Mouse (Mus musculus) lung, postnatal 0 days (tissue): ENCODE data around the gene Prdm16. TPM values are rescaled to one million over a fixed set of nuclear protein-coding genes. Genes with fewer than 3 reads are reported as not detected.

Experiments used
- ATAC-seq: fragments of 200-750 bp; cut with Nextera tagmentation; 2 replicates; pipeline ENCODE4 v1.8.0; 2017; ENCODE audit warnings: moderate library complexity
- DNase-seq: peaks from one replicate; pipeline ENCODE4 v3.0.0-alpha.2; 2016; ENCODE audit warnings: low spot score
- H3K27ac ChIP-seq: fragments of 300-500 bp; sonication (generic); 2 replicates; pipeline ENCODE4 v1.5.1; 2014; ENCODE audit warnings: antibody characterized with exemption, mild to moderate bottlenecking, low read length, mixed read lengths
- H3K27me3 ChIP-seq: fragments of 300-500 bp; sonication (generic); replicated peaks from 2 replicates; pipeline ENCODE4 v1.6.1; 2014; ENCODE audit warnings: low read length, mixed read lengths; ENCODE audit not compliant: insufficient read depth
- H3K36me3 ChIP-seq: fragments of 300-500 bp; sonication (generic); 2 replicates; pipeline ENCODE4 v1.6.1; 2014; ENCODE audit warnings: low read length, mixed read lengths; ENCODE audit not compliant: insufficient read depth
- H3K4me1 ChIP-seq: fragments of 300-500 bp; sonication (generic); 2 replicates; pipeline ENCODE4 v1.6.1; 2014; ENCODE audit warnings: antibody characterized with exemption, low read depth, low read length, mixed read lengths; ENCODE audit not compliant: insufficient read depth
- H3K4me2 ChIP-seq: fragments of 300-500 bp; sonication (generic); replicated peaks from 2 replicates; pipeline ENCODE4 v1.6.1; 2014; ENCODE audit warnings: low read depth, mild to moderate bottlenecking, low read length, moderate library complexity, mixed read lengths
- H3K4me3 ChIP-seq: fragments of 300-500 bp; sonication (generic); 2 replicates; pipeline ENCODE4 v1.5.1; 2014; ENCODE audit warnings: low read depth, low read length
- H3K9ac ChIP-seq: fragments of 300-500 bp; sonication (generic); replicated peaks from 2 replicates; pipeline ENCODE4 v1.6.1; 2014; ENCODE audit warnings: low read depth, mild to moderate bottlenecking
- H3K9me3 ChIP-seq: fragments of 300-500 bp; sonication (generic); 2 replicates; pipeline ENCODE4 v1.6.1; 2016; ENCODE audit warnings: low read length, mixed read lengths
- CTCF ChIP-seq: IDR thresholded peaks from 2 replicates; pipeline ENCODE4 v1.5.1; 2016; ENCODE audit warnings: antibody characterized with exemption, mild to moderate bottlenecking
- EP300 ChIP-seq: IDR thresholded peaks from 2 replicates; pipeline ENCODE4 v1.6.1; 2016; ENCODE audit warnings: antibody characterized with exemption, mild to moderate bottlenecking, control low read depth
- WGBS: fragments of 180-500 bp; shearing (Covaris S2); extraction: QIAGEN DNeasy Blood & Tissue Kit; methylation state at CpG from one replicate; pipeline ENCODE4 v1.1.7; 2014; 5-methylcytosine and 5-hydroxymethylcytosine counted together
- polyA plus RNA-seq: library from polyadenylated mRNA; unstranded; fragments of >200 nt; fragmentation: Nextera tagmentation; extraction: Ambion mirVana; gene quantifications from 2 replicates; pipeline ENCODE4 v1.2.1, GENCODE M21; 2015

Prdm16 gene
- polyA plus RNA-seq, 1 experiment from 2014 or later, result 15.2 TPM

- no peaks in the 10 kb centered on the region for H3K4me1 ChIP-seq
- ATAC-seq (no peak), DNase-seq (no peak)
- H3K4me2 ChIP-seq, result no peak overlapping the region
- H3K27ac ChIP-seq, result no peak overlapping the region
- no peaks in the 10 kb centered on the region for H3K36me3 ChIP-seq
- WGBS, result 57% methylated on average over 10 of the region's 10 CpGs
- H3K27me3 ChIP-seq, result no peaks in the 10 kb centered on the region
- TF ChIP-seq CTCF (no peak), EP300 (no peak)
- no peak overlapping the region for H3K4me3 ChIP-seq
- H3K9ac ChIP-seq, result no peak overlapping the region
- no peaks in the 10 kb centered on the region for H3K9me3 ChIP-seq
These were observed 36.7 kb downstream of the Prdm16 start for GRCm38 (mm10) chr4:154599977-154600376.

- no peaks in the 10 kb centered on the region for H3K4me1 ChIP-seq
These were observed 38.3 kb downstream of the Prdm16 start for GRCm38 (mm10) chr4:154598357-154598756.

DNA sequence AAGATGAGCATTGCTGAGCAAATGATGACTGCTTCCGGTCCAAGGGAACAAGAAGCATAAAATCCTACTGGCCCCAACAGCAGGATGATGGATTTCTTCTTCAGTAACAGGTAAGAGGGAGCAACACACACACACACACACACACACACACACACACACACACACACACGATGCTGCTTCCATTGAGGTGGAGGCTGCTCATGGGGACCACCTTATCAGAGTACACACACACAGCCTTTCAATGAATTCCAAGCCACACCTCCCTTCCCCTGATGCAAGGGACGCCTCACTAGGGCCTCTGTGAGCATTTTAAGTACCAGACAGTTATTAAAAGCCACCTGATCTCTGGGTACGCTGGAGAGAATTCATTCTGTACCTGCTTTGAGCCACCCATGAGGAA, 39.9 kb downstream of the Prdm16 start:
- no peaks in the 10 kb centered on the region for H3K9me3 ChIP-seq
- DNase-seq, result no peak
- 43% methylated on average over 4 of the region's 4 CpGs for WGBS

More at GRCm38 (mm10) chr4:154598357-154598756, 38.3 kb downstream of the Prdm16 start:
- no peaks in the 10 kb centered on the region for H3K27me3 ChIP-seq
- no peak for TF ChIP-seq EP300
- TF ChIP-seq CTCF, result no peak
- H3K9ac ChIP-seq, result no peak overlapping the region
- no peak for DNase-seq
- no peak overlapping the region for H3K4me3 ChIP-seq
- no peak for ATAC-seq
- no peaks in the 10 kb centered on the region for H3K36me3 ChIP-seq
- WGBS, result 43% methylated on average over 7 of the region's 7 CpGs
- H3K27ac ChIP-seq, result no peak overlapping the region
- H3K9me3 ChIP-seq, result no peaks in the 10 kb centered on the region
- no peak overlapping the region for H3K4me2 ChIP-seq

GRCm38 (mm10) chr4:154594761-154595556, 41.7 kb downstream of the Prdm16 start:
- H3K4me3 ChIP-seq, result no peak overlapping the region
- no peak overlapping the region for H3K27ac ChIP-seq
- no peak for TF ChIP-seq CTCF
- no peak for TF ChIP-seq EP300
- DNase-seq (no peak), ATAC-seq (no peak)
- H3K9me3 ChIP-seq, result no peaks in the 10 kb centered on the region
- H3K36me3 ChIP-seq, result no peaks in the 10 kb centered on the region
- H3K4me2 ChIP-seq, result no peak overlapping the region
- WGBS, result 26% methylated on average over 20 of the region's 21 CpGs
- H3K9ac ChIP-seq, result no peak overlapping the region
- no peaks in the 10 kb centered on the region for H3K27me3 ChIP-seq
- H3K4me1 ChIP-seq, result no peaks in the 10 kb centered on the region

More for the DNA sequence above, 39.9 kb downstream of the Prdm16 start:
- H3K36me3 ChIP-seq, result no peaks in the 10 kb centered on the region
- H3K4me1 ChIP-seq, result no peaks in the 10 kb centered on the region
- H3K27ac ChIP-seq, result no peak overlapping the region
- no peak for TF ChIP-seq CTCF
- no peak for TF ChIP-seq EP300
- no peak overlapping the region for H3K9ac ChIP-seq
- H3K4me2 ChIP-seq, result no peak overlapping the region
- no peaks in the 10 kb centered on the region for H3K27me3 ChIP-seq
- ATAC-seq, result no peak
- no peak overlapping the region for H3K4me3 ChIP-seq

DNA sequence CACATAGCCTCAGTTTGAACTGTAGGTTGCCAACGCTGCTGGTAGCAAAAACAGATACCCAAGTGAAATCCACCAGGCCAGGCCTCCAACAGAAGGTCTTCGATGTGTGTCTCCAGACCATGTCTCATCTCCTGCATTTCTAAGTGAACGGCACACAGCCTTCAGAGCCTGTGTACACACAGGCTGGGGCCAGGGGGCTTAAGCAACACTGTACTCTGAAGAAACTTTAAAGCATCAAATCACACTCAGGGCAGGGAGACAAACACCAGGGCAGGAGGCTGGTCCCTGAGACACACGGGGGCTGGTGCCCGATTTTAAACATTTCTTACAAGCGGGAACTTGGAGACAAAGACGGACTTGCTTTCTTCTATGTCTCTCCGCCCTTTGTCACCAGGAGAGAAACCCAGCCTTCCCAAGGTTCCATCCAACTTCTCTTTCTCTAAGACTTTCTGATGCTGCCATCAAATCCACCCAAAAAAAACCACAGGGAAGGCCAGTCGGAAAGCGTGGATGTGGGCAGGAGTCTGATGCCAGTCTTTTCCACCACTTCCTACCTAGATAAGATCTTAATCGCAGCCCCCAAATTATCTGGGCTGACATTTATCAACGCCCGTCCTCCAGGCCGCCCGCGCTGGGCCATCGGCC, 42.4 kb downstream of the Prdm16 start:
- Histone ChIP-seq H3K36me3 (no peaks in the 10 kb centered on the region), H3K4me2 (no peak overlapping the region), H3K27ac (no peak overlapping the region), H3K4me3 (no peak overlapping the region), H3K27me3 (no peaks in the 10 kb centered on the region), H3K9ac (no peak overlapping the region), H3K4me1 (no peaks in the 10 kb centered on the region), H3K9me3 (no peaks in the 10 kb centered on the region)
- no peak for ATAC-seq
- 53% methylated on average over 17 of the region's 17 CpGs for WGBS
- DNase-seq, result no peak
- TF ChIP-seq CTCF (no peak), EP300 (no peak)

DNA sequence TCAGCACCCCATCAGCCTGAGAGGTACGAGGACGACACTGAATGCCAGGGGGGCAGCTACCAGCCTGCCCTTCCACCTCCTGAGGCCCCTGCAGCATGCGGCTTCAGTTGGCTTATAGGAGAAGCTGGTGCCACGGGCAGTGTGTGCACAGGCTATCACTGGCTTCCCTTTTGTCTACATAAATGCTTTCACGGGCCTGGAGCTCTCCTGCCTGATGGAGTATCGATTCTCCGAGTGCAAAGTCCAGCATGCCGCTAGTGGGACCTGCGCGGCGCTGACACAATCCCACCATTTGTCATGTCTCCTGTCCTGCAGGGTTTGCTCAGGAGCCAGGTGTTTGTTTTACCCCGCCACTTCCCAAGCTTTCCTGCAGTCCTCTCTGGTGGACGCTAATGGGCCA, 44.1 kb downstream of the Prdm16 start:
- Histone ChIP-seq H3K9ac (no peak overlapping the region), H3K36me3 (no peaks in the 10 kb centered on the region), H3K4me3 (no peak overlapping the region), H3K9me3 (no peaks in the 10 kb centered on the region), H3K4me2 (no peak overlapping the region), H3K4me1 (peaks cover 5% of the 10 kb centered on the region; the same call in 1 of the 2 replicates), H3K27me3 (no peaks in the 10 kb centered on the region), H3K27ac (no peak overlapping the region)
- no peak for TF ChIP-seq CTCF
- no peak for DNase-seq
- no peak for ATAC-seq
- WGBS, result 41% methylated on average over 13 of the region's 13 CpGs
